Mouse (Mus musculus): ENCODE data around the gene Rfpl4.
"Not testable (repeated sequence)": the region's sequence is repeated elsewhere in the genome, so short reads cannot be mapped to it uniquely, and the experiment has no call there.

Rfpl4 gene

GRCm38 (mm10) chr7:5080010-5080751 is 36.6 kb downstream of the Rfpl4 start, which contains the start of gene Epn1:
Epn1 (plus strand) TSS chr7:5080235.
- peak; percentile 97 for DNase-seq

GRCm38 (mm10) chr7:5079365-5080009 is 37.3 kb downstream of the Rfpl4 start:
- not testable (repeated sequence) for DNase-seq

- no peak for DNase-seq
Observed at GRCm38 (mm10) chr7:5076931-5077330, 39.8 kb downstream of the Rfpl4 start.

GRCm38 (mm10) chr7:5074984-5075383 is 41.8 kb downstream of the Rfpl4 start:
- DNase-seq: no peak

- DNase-seq: no peak
Observed at GRCm38 (mm10) chr7:5073586-5073985, 43.2 kb downstream of the Rfpl4 start.

GRCm38 (mm10) chr7:5064886-5065285 is 51.9 kb downstream of the Rfpl4 start:
- DNase-seq: no peak

GRCm38 (mm10) chr7:5062360-5063001 is 54.3 kb downstream of the Rfpl4 start:
- DNase-seq: peak; percentile 64

GRCm38 (mm10) chr7:5061774-5062359 is 54.9 kb downstream of the Rfpl4 start, which contains the start of gene U2af2:
U2af2 (plus strand) TSS chr7:5062143.
- peak; percentile 96 for DNase-seq

GRCm38 (mm10) chr7:5060944-5061773 is 55.6 kb downstream of the Rfpl4 start:
- peak; percentile 99 for DNase-seq

GRCm38 (mm10) chr7:5060239-5060731 is 56.5 kb downstream of the Rfpl4 start:
- peak; percentile 82 for DNase-seq

Measured in lung, postnatal 14 days (tissue).